Mouse (Mus musculus): ENCODE data around the gene 2210011C24Rik. TPM values are rescaled to one million over a fixed set of nuclear protein-coding genes. Genes with fewer than 3 reads are reported as not detected.

Gene 2210011C24Rik
- polyA plus RNA-seq, 1 experiment from 2014 or later = 0.13 TPM

DNA sequence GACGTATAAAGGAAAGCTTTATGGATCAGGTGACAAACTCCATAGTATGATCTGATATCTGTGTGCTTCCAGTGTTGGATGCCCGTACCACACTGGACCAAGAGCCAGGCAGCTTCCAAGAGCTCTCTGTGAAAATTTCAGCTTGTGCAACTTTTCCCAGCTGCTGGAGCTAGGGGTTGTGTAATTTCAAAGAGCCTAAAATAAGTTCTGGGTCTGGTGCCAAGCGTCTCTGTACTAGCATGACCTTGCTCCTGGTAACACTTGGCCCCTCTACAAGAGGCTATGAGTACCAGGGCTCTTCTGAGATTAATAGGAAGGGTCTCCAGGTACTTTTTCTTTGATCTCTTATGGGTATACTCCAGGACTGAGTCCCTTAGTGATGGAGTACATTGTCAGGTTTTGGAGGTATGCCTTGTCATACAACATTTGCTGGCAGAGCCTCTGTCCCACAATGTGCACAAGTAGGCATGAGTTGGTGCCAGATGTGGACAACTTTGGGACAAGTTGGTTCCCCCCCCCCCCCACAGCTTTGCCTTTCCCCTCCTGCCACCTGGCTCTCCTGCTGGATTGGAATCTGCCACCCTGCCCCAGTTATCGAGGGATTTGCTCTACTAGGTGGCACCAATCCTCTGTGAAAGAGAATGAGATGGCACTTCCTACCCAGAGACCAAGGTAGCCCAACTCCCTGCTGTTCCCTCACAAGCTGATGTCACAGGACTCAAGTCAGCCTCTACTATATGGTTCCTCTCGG is 47.8 kb downstream of the 2210011C24Rik start:
- Histone ChIP-seq H3K4me1 (ENCODE audit: control insufficient read depth, low read depth, low read length) (peaks cover 3% of the 10 kb centered on the region; the same call in 1 of the 2 replicates), H3K36me3 (ENCODE audit: control insufficient read depth, insufficient read depth) (peaks cover 39% of the 10 kb centered on the region), H3K4me2 (ENCODE audit: low read depth, low read length) (no peak overlapping the region), H3K9me3 (replicated peaks; ENCODE audit: control insufficient read depth, low read length) (no peaks in the 10 kb centered on the region), H3K9ac (ENCODE audit: low read depth, low read length) (no peak overlapping the region), H3K27me3 (ENCODE audit: control insufficient read depth, insufficient read depth, low read depth, low read length) (no peaks in the 10 kb centered on the region), H3K27ac (ENCODE audit: low read length) (no peak overlapping the region), H3K4me3 (ENCODE audit: low read depth, low read length) (no peak overlapping the region)
- peak; percentile 30; the same call in 1 of the 2 replicates for ATAC-seq (ENCODE audit: low read depth)
- whole genome bisulfite sequencing (ENCODE audit: insufficient replicate concordance) = 77% methylated on average over 5 of the region's 5 CpGs

MicroRNAs within 50 kb of the gene (microRNA counts, 519-probe panel; counts per million panel counts)
- 60.7 counts per million for microRNA mmu-miR-1199

Small RNA genes within 50 kb of the gene (microRNA-seq; reads per million reads assigned to microRNA genes)
- gene Mir1199 = 0.74 reads per million
- 3.0 reads per million, percentile 8 among the genes with 10 or more reads in this experiment for gene Mir8111

Other genes with a start within 250 kb of the 2210011C24Rik start
- 0.86 and 1.2 TPM in 2 replicates for gene Adgrl1, start 112.1 kb downstream of the 2210011C24Rik start, polyA plus RNA-seq (2015; fragmentation: Nextera tagmentation; extraction: Ambion mirVana)
- gene Gm10644, start 57.0 kb downstream of the 2210011C24Rik start, polyA plus RNA-seq (2015; fragmentation: Nextera tagmentation; extraction: Ambion mirVana) = 0.41 and 0.43 TPM in 2 replicates
- 108 and 110 TPM in 2 replicates for gene Asf1b, start 56.7 kb downstream of the 2210011C24Rik start, polyA plus RNA-seq (2015; fragmentation: Nextera tagmentation; extraction: Ambion mirVana)
- 29.8 and 39.9 TPM in 2 replicates for gene Prkaca, start 39.2 kb downstream of the 2210011C24Rik start, polyA plus RNA-seq (2015; fragmentation: Nextera tagmentation; extraction: Ambion mirVana)
- gene Samd1, start 14.5 kb downstream of the 2210011C24Rik start, polyA plus RNA-seq (2015; fragmentation: Nextera tagmentation; extraction: Ambion mirVana) = 3.6 and 3.9 TPM in 2 replicates
- gene 1700067K01Rik, start 10.7 kb downstream of the 2210011C24Rik start, polyA plus RNA-seq (2015; fragmentation: Nextera tagmentation; extraction: Ambion mirVana) = 0.56 and 0.58 TPM in 2 replicates
- 0.15 TPM in 1 of 2 replicates, not detected in the other for gene Palm3, start 9.3 kb upstream of the 2210011C24Rik start, polyA plus RNA-seq (2015; fragmentation: Nextera tagmentation; extraction: Ambion mirVana)
- gene Il27ra, start 30.4 kb upstream of the 2210011C24Rik start, polyA plus RNA-seq (2015; fragmentation: Nextera tagmentation; extraction: Ambion mirVana) = 0.87 and 1.0 TPM in 2 replicates
- gene Rln3, start 32.8 kb upstream of the 2210011C24Rik start, polyA plus RNA-seq (2015; fragmentation: Nextera tagmentation; extraction: Ambion mirVana) = 0.15 TPM in 1 of 2 replicates, not detected in the other
- gene Gm10643, start 53.0 kb upstream of the 2210011C24Rik start, polyA plus RNA-seq (2015; fragmentation: Nextera tagmentation; extraction: Ambion mirVana) = 0.08 and 0.32 TPM in 2 replicates
- 2.0 and 2.7 TPM in 2 replicates for gene Rfx1, start 54.7 kb upstream of the 2210011C24Rik start, polyA plus RNA-seq (2015; fragmentation: Nextera tagmentation; extraction: Ambion mirVana)
- 2.4 and 3.0 TPM in 2 replicates for gene Dcaf15, start 92.6 kb upstream of the 2210011C24Rik start, polyA plus RNA-seq (2015; fragmentation: Nextera tagmentation; extraction: Ambion mirVana)
- 0.04 TPM in 1 of 2 replicates, not detected in the other for gene Podnl1, start 113.8 kb upstream of the 2210011C24Rik start, polyA plus RNA-seq (2015; fragmentation: Nextera tagmentation; extraction: Ambion mirVana)
- 5.3 and 5.8 TPM in 2 replicates for gene Cc2d1a, start 135.8 kb upstream of the 2210011C24Rik start, polyA plus RNA-seq (2015; fragmentation: Nextera tagmentation; extraction: Ambion mirVana)
- gene 4930432K21Rik, start 135.9 kb upstream of the 2210011C24Rik start, polyA plus RNA-seq (2015; fragmentation: Nextera tagmentation; extraction: Ambion mirVana) = 0.26 and 0.28 TPM in 2 replicates
- gene Nanos3, start 173.0 kb upstream of the 2210011C24Rik start, polyA plus RNA-seq (2015; fragmentation: Nextera tagmentation; extraction: Ambion mirVana) = not detected in 2 replicates
- gene Zswim4, start 224.9 kb upstream of the 2210011C24Rik start, polyA plus RNA-seq (2015; fragmentation: Nextera tagmentation; extraction: Ambion mirVana) = 2.2 and 2.8 TPM in 2 replicates
- gene D8Ertd738e, start 237.5 kb upstream of the 2210011C24Rik start, polyA plus RNA-seq (2015; fragmentation: Nextera tagmentation; extraction: Ambion mirVana) = 175 and 185 TPM in 2 replicates
- gene Mri1, start 245.2 kb upstream of the 2210011C24Rik start, polyA plus RNA-seq (2015; fragmentation: Nextera tagmentation; extraction: Ambion mirVana) = 27.1 and 27.9 TPM in 2 replicates

Data from liver, embryonic 16.5 days (tissue).